Mouse (Mus musculus): ENCODE results near the gene Faap100. TPM values are rescaled to one million over a fixed set of nuclear protein-coding genes. Genes with fewer than 3 reads are reported as not detected.

The Faap100 gene
- total and polyA plus RNA-seq, 3 experiments = 7.7 to 17.7 (median 14.3) TPM

- peaks cover 3% of the 10 kb centered on the region for H3K9me3 ChIP-seq (replicated peaks; ENCODE audit: low read length)
- H3K79me2 ChIP-seq (replicated peaks; ENCODE audit: control insufficient read depth, extremely low read depth, insufficient read depth, poor library complexity, severe bottlenecking) = no peaks in the 10 kb centered on the region
- in situ Hi-C loops (cut with MboI; ENCODE audit: low pct_ligation_motif_present, low pct_unique_long_range_greater_than_20kb, low sequenced_read_pairs) (no loop called here), dilution Hi-C loops (cut with MboI; ENCODE audit: extremely low pct_ligation_motif_present, extremely low pct_unique_long_range_greater_than_20kb, low sequenced_read_pairs) (no loop called here)
- H3K27ac ChIP-seq (ENCODE audit: insufficient read depth, low read depth) = no peak overlapping the region
- no peak overlapping the region for H3K4me2 ChIP-seq (ENCODE audit: insufficient read depth, low read depth, poor library complexity, severe bottlenecking)
- H3K36me3 ChIP-seq (replicated peaks in 1 of 2; ENCODE audit: control insufficient read depth in 1 of 2, insufficient read depth in 1 of 2, low read length in 1 of 2) = no peaks in the 10 kb centered on the region
- H3K27me3 ChIP-seq (replicated peaks) = peaks cover 30% of the 10 kb centered on the region
- H3K9ac ChIP-seq (ENCODE audit: insufficient read depth, low read depth) = no peak overlapping the region
- TF ChIP-seq NRF1 (IDR thresholded peaks at IDR 0.05; ENCODE audit: low read depth, low read length) (no peak), POLR2AphosphoS2 (IDR thresholded peaks at IDR 0.05; ENCODE audit: low read depth, low read length) (no peak), RCOR1 (conservative IDR thresholded peaks at IDR 0.05; ENCODE audit: low read depth, low read length) (no peak), TBP (conservative IDR thresholded peaks at IDR 0.05; ENCODE audit: low read depth, low read length) (no peak)
- H3K4me1 ChIP-seq (ENCODE audit: control insufficient read depth in 1 of 2, insufficient read depth in 2 of 2) = peaks cover 3 to 19% of the 10 kb centered on the region in 2 experiments
- no peak for DNase-seq (ENCODE audit: extremely low read depth)
- no peak overlapping the region for H3K4me3 ChIP-seq (replicated peaks in 1 of 3; ENCODE audit: low read depth in 2 of 3, low read length in 2 of 3, poor library complexity in 1 of 3)
These were observed 58.4 kb downstream of the Faap100 start for GRCm38 (mm10) chr11:120320156-120320555.

- Histone ChIP-seq H3K4me3 (replicated peaks in 1 of 3; ENCODE audit: low read depth in 2 of 3, low read length in 2 of 3, poor library complexity in 1 of 3) (no peak overlapping the region), H3K27ac (ENCODE audit: insufficient read depth, low read depth) (no peak overlapping the region), H3K9ac (ENCODE audit: insufficient read depth, low read depth) (no peak overlapping the region), H3K4me1 (ENCODE audit: control insufficient read depth in 1 of 2, insufficient read depth in 2 of 2) (peaks cover 5 to 21% of the 10 kb centered on the region in 2 experiments), H3K79me2 (replicated peaks; ENCODE audit: control insufficient read depth, extremely low read depth, insufficient read depth, poor library complexity, severe bottlenecking) (no peaks in the 10 kb centered on the region), H3K9me3 (replicated peaks; ENCODE audit: low read length) (peaks cover 3% of the 10 kb centered on the region), H3K27me3 (replicated peaks) (peaks cover 39% of the 10 kb centered on the region), H3K36me3 (replicated peaks in 1 of 2; ENCODE audit: control insufficient read depth in 1 of 2, insufficient read depth in 1 of 2, low read length in 1 of 2) (no peaks in the 10 kb centered on the region), H3K4me2 (ENCODE audit: insufficient read depth, low read depth, poor library complexity, severe bottlenecking) (no peak overlapping the region)
- DNase-seq (ENCODE audit: extremely low read depth) = no peak
- in situ Hi-C loops (cut with MboI; ENCODE audit: low pct_ligation_motif_present, low pct_unique_long_range_greater_than_20kb, low sequenced_read_pairs) = no loop called here
- TF ChIP-seq RCOR1 (conservative IDR thresholded peaks at IDR 0.05; ENCODE audit: low read depth, low read length) (no peak), MAX (IDR thresholded peaks at IDR 0.05; ENCODE audit: low read length) (no peak), JUND (conservative IDR thresholded peaks at IDR 0.05; ENCODE audit: low read depth, low read length) (no peak), NRF1 (IDR thresholded peaks at IDR 0.05; ENCODE audit: low read depth, low read length) (no peak), BHLHE40 (IDR thresholded peaks at IDR 0.05; ENCODE audit: low read depth, low read length) (no peak), SMC3 (IDR thresholded peaks at IDR 0.05; ENCODE audit: low read depth, low read length) (no peak), HCFC1 (IDR thresholded peaks at IDR 0.05; ENCODE audit: low read depth, low read length) (no peak), NELFE (IDR thresholded peaks at IDR 0.05; ENCODE audit: low read depth, low read length) (no peak), PAX5 (IDR thresholded peaks at IDR 0.05; ENCODE audit: low read length) (no peak)
- dilution Hi-C loops (cut with MboI; ENCODE audit: extremely low pct_ligation_motif_present, extremely low pct_unique_long_range_greater_than_20kb, low sequenced_read_pairs) = no loop called here
These were observed 59.3 kb downstream of the Faap100 start for GRCm38 (mm10) chr11:120319310-120319709.

Other genes with a start within 250 kb of the Faap100 start
Only the 20 nearest of the 22 such genes appear.
- gene Slc38a10, start 227.4 kb downstream of the Faap100 start, total RNA-seq (2012; rRNA removed) = 86.2 and 97.6 TPM in 2 replicates
- gene Slc38a10, start 227.4 kb downstream of the Faap100 start, total RNA-seq (2014; rRNA removed) = 42.8 and 47.1 TPM in 2 replicates
- 75.6 and 83.7 TPM in 2 replicates for gene Slc38a10, start 227.4 kb downstream of the Faap100 start, polyA plus RNA-seq (2012; ENCODE audit: insufficient read length, low read depth)
- 0.04 TPM in 2 replicates for gene Bahcc1, start 145.8 kb downstream of the Faap100 start, total RNA-seq (2012; rRNA removed)
- gene Bahcc1, start 145.8 kb downstream of the Faap100 start, total RNA-seq (2014; rRNA removed) = not detected in 2 replicates
- not detected in 2 replicates for gene Bahcc1, start 145.8 kb downstream of the Faap100 start, polyA plus RNA-seq (2012; ENCODE audit: insufficient read length, low read depth)
- gene Actg1, start 30.2 kb downstream of the Faap100 start, total RNA-seq (2012; rRNA removed) = 1,832 and 2,176 TPM in 2 replicates
- 2,424 and 2,484 TPM in 2 replicates for gene Actg1, start 30.2 kb downstream of the Faap100 start, total RNA-seq (2014; rRNA removed)
- gene Actg1, start 30.2 kb downstream of the Faap100 start, polyA plus RNA-seq (2012; ENCODE audit: insufficient read length, low read depth) = 3,554 and 4,362 TPM in 2 replicates
- 0.25 TPM in 1 of 2 replicates, not detected in the other for gene Fscn2, start 17.2 kb downstream of the Faap100 start, total RNA-seq (2012; rRNA removed)
- gene Fscn2, start 17.2 kb downstream of the Faap100 start, total RNA-seq (2014; rRNA removed) = not detected in 2 replicates
- gene Fscn2, start 17.2 kb downstream of the Faap100 start, polyA plus RNA-seq (2012; ENCODE audit: insufficient read length, low read depth) = not detected in 2 replicates
- 50.4 and 67.4 TPM in 2 replicates for gene Nploc4, start 58.9 kb upstream of the Faap100 start, total RNA-seq (2012; rRNA removed)
- gene Nploc4, start 58.9 kb upstream of the Faap100 start, total RNA-seq (2014; rRNA removed) = 38.3 and 40.6 TPM in 2 replicates
- 97.8 and 115 TPM in 2 replicates for gene Nploc4, start 58.9 kb upstream of the Faap100 start, polyA plus RNA-seq (2012; ENCODE audit: insufficient read length, low read depth)
- gene Tspan10, start 63.9 kb upstream of the Faap100 start, total RNA-seq (2012; rRNA removed) = 0.08 TPM in 1 of 2 replicates, not detected in the other
- 0.30 TPM in 1 of 2 replicates, not detected in the other for gene Tspan10, start 63.9 kb upstream of the Faap100 start, total RNA-seq (2014; rRNA removed)
- gene Tspan10, start 63.9 kb upstream of the Faap100 start, polyA plus RNA-seq (2012; ENCODE audit: insufficient read length, low read depth) = 0.25 and 0.31 TPM in 2 replicates
- gene Pde6g, start 74.7 kb upstream of the Faap100 start, total RNA-seq (2012; rRNA removed) = 0.34 TPM in 2 replicates
- gene Pde6g, start 74.7 kb upstream of the Faap100 start, total RNA-seq (2014; rRNA removed) = 0.41 TPM in 1 of 2 replicates, not detected in the other
- gene Pde6g, start 74.7 kb upstream of the Faap100 start, polyA plus RNA-seq (2012; ENCODE audit: insufficient read length, low read depth) = 0.31 and 0.34 TPM in 2 replicates
- 18.7 and 31.4 TPM in 2 replicates for gene Oxld1, start 79.3 kb upstream of the Faap100 start, total RNA-seq (2012; rRNA removed)
- gene Oxld1, start 79.3 kb upstream of the Faap100 start, total RNA-seq (2014; rRNA removed) = 17.6 and 20.3 TPM in 2 replicates
- gene Oxld1, start 79.3 kb upstream of the Faap100 start, polyA plus RNA-seq (2012; ENCODE audit: insufficient read length, low read depth) = 10.4 and 12.2 TPM in 2 replicates
- 30.1 and 43.9 TPM in 2 replicates for gene Ccdc137, start 79.4 kb upstream of the Faap100 start, total RNA-seq (2012; rRNA removed)
- gene Ccdc137, start 79.4 kb upstream of the Faap100 start, total RNA-seq (2014; rRNA removed) = 54.6 and 61.1 TPM in 2 replicates
- 70.4 and 104 TPM in 2 replicates for gene Ccdc137, start 79.4 kb upstream of the Faap100 start, polyA plus RNA-seq (2012; ENCODE audit: insufficient read length, low read depth)
- gene Arl16, start 88.8 kb upstream of the Faap100 start, total RNA-seq (2012; rRNA removed) = 24.8 and 26.1 TPM in 2 replicates
- 34.6 and 42.6 TPM in 2 replicates for gene Arl16, start 88.8 kb upstream of the Faap100 start, total RNA-seq (2014; rRNA removed)
- 19.8 and 22.8 TPM in 2 replicates for gene Arl16, start 88.8 kb upstream of the Faap100 start, polyA plus RNA-seq (2012; ENCODE audit: insufficient read length, low read depth)
- gene Mrpl12, start 105.8 kb upstream of the Faap100 start, total RNA-seq (2012; rRNA removed) = 267 and 336 TPM in 2 replicates
- 47.5 and 60.3 TPM in 2 replicates for gene Mrpl12, start 105.8 kb upstream of the Faap100 start, total RNA-seq (2014; rRNA removed)
- 341 and 363 TPM in 2 replicates for gene Mrpl12, start 105.8 kb upstream of the Faap100 start, polyA plus RNA-seq (2012; ENCODE audit: insufficient read length, low read depth)
- gene Slc25a10, start 113.1 kb upstream of the Faap100 start, total RNA-seq (2012; rRNA removed) = 32.9 and 48.5 TPM in 2 replicates
- 29.5 and 34.6 TPM in 2 replicates for gene Slc25a10, start 113.1 kb upstream of the Faap100 start, total RNA-seq (2014; rRNA removed)
- 43.4 and 45.9 TPM in 2 replicates for gene Slc25a10, start 113.1 kb upstream of the Faap100 start, polyA plus RNA-seq (2012; ENCODE audit: insufficient read length, low read depth)
- 0.13 TPM in 1 of 2 replicates, not detected in the other for gene Gcgr, start 151.9 kb upstream of the Faap100 start, total RNA-seq (2012; rRNA removed)
- 0.09 and 0.16 TPM in 2 replicates for gene Gcgr, start 151.9 kb upstream of the Faap100 start, total RNA-seq (2014; rRNA removed)
- 0.20 TPM in 1 of 2 replicates, not detected in the other for gene Gcgr, start 151.9 kb upstream of the Faap100 start, polyA plus RNA-seq (2012; ENCODE audit: insufficient read length, low read depth)
- 25.8 and 39.6 TPM in 2 replicates for gene Mcrip1, start 171.0 kb upstream of the Faap100 start, total RNA-seq (2012; rRNA removed)
- gene Mcrip1, start 171.0 kb upstream of the Faap100 start, total RNA-seq (2014; rRNA removed) = 37.6 and 46.2 TPM in 2 replicates
- 60.2 and 66.5 TPM in 2 replicates for gene Mcrip1, start 171.0 kb upstream of the Faap100 start, polyA plus RNA-seq (2012; ENCODE audit: insufficient read length, low read depth)
- gene Ppp1r27, start 172.4 kb upstream of the Faap100 start, total RNA-seq (2012; rRNA removed) = not detected in 2 replicates
- not detected in 2 replicates for gene Ppp1r27, start 172.4 kb upstream of the Faap100 start, total RNA-seq (2014; rRNA removed)
- gene Ppp1r27, start 172.4 kb upstream of the Faap100 start, polyA plus RNA-seq (2012; ENCODE audit: insufficient read length, low read depth) = not detected in 2 replicates
- gene P4hb, start 194.5 kb upstream of the Faap100 start, total RNA-seq (2012; rRNA removed) = 531 and 594 TPM in 2 replicates
- 453 and 486 TPM in 2 replicates for gene P4hb, start 194.5 kb upstream of the Faap100 start, total RNA-seq (2014; rRNA removed)
- 644 and 662 TPM in 2 replicates for gene P4hb, start 194.5 kb upstream of the Faap100 start, polyA plus RNA-seq (2012; ENCODE audit: insufficient read length, low read depth)
- 417 and 467 TPM in 2 replicates for gene Arhgdia, start 202.9 kb upstream of the Faap100 start, total RNA-seq (2012; rRNA removed)
- 126 and 172 TPM in 2 replicates for gene Arhgdia, start 202.9 kb upstream of the Faap100 start, total RNA-seq (2014; rRNA removed)
- 957 and 958 TPM in 2 replicates for gene Arhgdia, start 202.9 kb upstream of the Faap100 start, polyA plus RNA-seq (2012; ENCODE audit: insufficient read length, low read depth)
- gene Alyref, start 219.6 kb upstream of the Faap100 start, total RNA-seq (2012; rRNA removed) = 582 and 793 TPM in 2 replicates
- gene Alyref, start 219.6 kb upstream of the Faap100 start, total RNA-seq (2014; rRNA removed) = 358 and 361 TPM in 2 replicates
- gene Alyref, start 219.6 kb upstream of the Faap100 start, polyA plus RNA-seq (2012; ENCODE audit: insufficient read length, low read depth) = 444 and 451 TPM in 2 replicates
- 108 and 114 TPM in 2 replicates for gene Anapc11, start 219.7 kb upstream of the Faap100 start, total RNA-seq (2012; rRNA removed)
- 51.7 and 57.0 TPM in 2 replicates for gene Anapc11, start 219.7 kb upstream of the Faap100 start, total RNA-seq (2014; rRNA removed)
- 142 and 145 TPM in 2 replicates for gene Anapc11, start 219.7 kb upstream of the Faap100 start, polyA plus RNA-seq (2012; ENCODE audit: insufficient read length, low read depth)
- 0.55 TPM in 1 of 2 replicates, not detected in the other for gene Npb, start 229.7 kb upstream of the Faap100 start, total RNA-seq (2012; rRNA removed)
- gene Npb, start 229.7 kb upstream of the Faap100 start, total RNA-seq (2014; rRNA removed) = not detected in 2 replicates
- gene Npb, start 229.7 kb upstream of the Faap100 start, polyA plus RNA-seq (2012; ENCODE audit: insufficient read length, low read depth) = 1.0 and 1.3 TPM in 2 replicates